In the genomic region with DNA sequence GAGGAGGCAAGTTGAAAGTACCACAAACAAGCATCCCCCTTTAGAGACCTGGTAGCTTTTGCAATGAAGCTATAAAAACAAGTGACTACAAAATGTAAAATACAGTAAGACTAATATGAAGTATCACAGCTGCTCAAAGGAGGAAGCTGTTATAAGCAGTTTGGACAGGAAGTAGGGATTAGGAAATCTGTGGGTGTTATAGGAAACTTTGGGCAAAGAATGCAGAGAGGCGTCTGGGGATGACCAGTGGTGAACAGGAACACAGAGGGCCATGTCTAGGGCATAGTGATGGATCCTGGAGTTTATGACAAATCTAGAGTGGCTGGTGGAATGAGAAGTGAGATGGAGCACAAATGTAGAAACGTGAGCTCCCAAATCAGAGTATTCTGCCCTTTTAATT, we compare ENCODE assay signal across 27 mouse cellular contexts. TPM values are rescaled to one million over a fixed set of nuclear protein-coding genes. Genes with fewer than 3 reads are reported as not detected.
DNase-seq lines count a peak whose midpoint lies in the region; ATAC-seq and TF ChIP-seq lines count a peak whose summit lies in the region.
"Had no signal": no experiment of that assay in that cellular context is flagged by ENCODE, and none has a peak within 500 bp of the region (broad histone marks: within the 10 kb centered on the region; RNA-seq: fewer than 3 reads in every experiment).

No protein-coding gene starts in this region.

- no peak overlapping the region for H3K27ac ChIP-seq in liver, embryonic 15.5 days (replicated peaks)
- no peak overlapping the region for H3K27ac ChIP-seq in liver, embryonic 12.5 days
- no peak overlapping the region for H3K27ac ChIP-seq in MEL (ENCODE audit: control insufficient read depth, low read depth, low read length)
- H3K27ac ChIP-seq: forebrain, embryonic 10.5 days; heart, embryonic 13.5 days; hindbrain, postnatal 0 days; layer of hippocampus, adult 2 months; limb, embryonic 15.5 days had no signal

- H3K4me1 ChIP-seq in liver, embryonic 15.5 days (replicated peaks), result peaks cover 5% of the 10 kb centered on the region
- peaks cover 7% of the 10 kb centered on the region; the same call in 1 of the 2 replicates for H3K4me1 ChIP-seq in liver, embryonic 12.5 days
- H3K4me1 ChIP-seq in MEL (ENCODE audit: control insufficient read depth in 1 of 2, insufficient read depth in 2 of 2, low read length in 2 of 2), result peaks cover 8 to 12% of the 10 kb centered on the region in 2 experiments
- H3K4me1 ChIP-seq: forebrain, embryonic 10.5 days; heart, embryonic 13.5 days; limb, embryonic 15.5 days had no signal

- no peak overlapping the region for H3K4me3 ChIP-seq in liver, embryonic 15.5 days (replicated peaks)
- H3K4me3 ChIP-seq in liver, embryonic 12.5 days, result no peak overlapping the region
- no peak overlapping the region for H3K4me3 ChIP-seq in MEL (ENCODE audit: control insufficient read depth in 1 of 2, insufficient read depth in 1 of 2, low read depth in 2 of 2, low read length in 2 of 2)
- H3K4me3 ChIP-seq: forebrain, embryonic 10.5 days; heart, embryonic 13.5 days; layer of hippocampus, adult 2 months; limb, embryonic 15.5 days had no signal

- peak; percentile 44; the same call in 1 of the 2 replicates for ATAC-seq in liver, embryonic 15.5 days (ENCODE audit: insufficient read depth)
- no peak for ATAC-seq in liver, embryonic 12.5 days
- ATAC-seq in common myeloid progenitor, adult 5-6 weeks (replicated peaks; ENCODE audit: low read depth, poor library complexity, severe bottlenecking), result peak; percentile 69
- peak; percentile 83 for ATAC-seq in megakaryocyte progenitor cell, adult 5-6 weeks (replicated peaks; ENCODE audit: poor library complexity)
- ATAC-seq: forebrain, postnatal 0 days; hindbrain, postnatal 0 days; intestine, postnatal 0 days; midbrain, embryonic 16.5 days; Patski had no signal

- DNase-seq in MEL (ENCODE audit: low read depth, low spot score), result no peak
- no peak for DNase-seq in urinary bladder, postnatal 10 days (ENCODE audit: low spot score)
- no peak for DNase-seq in heart, postnatal 36 days
- DNase-seq: adrenal gland, postnatal 10 days; cerebellum, adult 11-12 months; cerebellum, postnatal 36 days; forebrain, postnatal 0 days; heart, postnatal 4 days; kidney, postnatal 14 days; layer of hippocampus, postnatal 36 days; right cerebral cortex, postnatal 14 days had no signal

- H3K79me2 ChIP-seq in MEL (ENCODE audit: control insufficient read depth, insufficient read depth, low read length, poor library complexity), result no peaks in the 10 kb centered on the region

- no peaks in the 10 kb centered on the region for H3K27me3 ChIP-seq in liver, embryonic 15.5 days
- no peaks in the 10 kb centered on the region; the same call in 1 of the 2 replicates for H3K27me3 ChIP-seq in liver, embryonic 12.5 days (replicated peaks)
- no peaks in the 10 kb centered on the region for H3K27me3 ChIP-seq in MEL (ENCODE audit: control insufficient read depth in 1 of 2, insufficient read depth in 2 of 2, low read length in 2 of 2)
- H3K27me3 ChIP-seq: heart, embryonic 13.5 days; limb, embryonic 15.5 days; Patski had no signal

- intact Hi-C loops in heart, postnatal 36 days (cut with DNase I), result no loop called here

- no peak overlapping the region for H3K9ac ChIP-seq in liver, embryonic 15.5 days
- no peak overlapping the region for H3K9ac ChIP-seq in liver, embryonic 12.5 days
- H3K9ac ChIP-seq in MEL (ENCODE audit: control insufficient read depth, low read depth, low read length, poor library complexity, severe bottlenecking), result no peak overlapping the region
- H3K9ac ChIP-seq: forebrain, postnatal 0 days; heart, embryonic 13.5 days; limb, embryonic 15.5 days had no signal

- H3K4me2 ChIP-seq in liver, embryonic 15.5 days, result no peak overlapping the region
- H3K4me2 ChIP-seq in liver, embryonic 12.5 days, result no peak overlapping the region
- H3K4me2 ChIP-seq: heart, embryonic 13.5 days; limb, embryonic 15.5 days had no signal

- H3K36me3 ChIP-seq in liver, embryonic 15.5 days (replicated peaks), result no peaks in the 10 kb centered on the region
- no peaks in the 10 kb centered on the region for H3K36me3 ChIP-seq in liver, embryonic 12.5 days
- peaks cover 0 to 9% of the 10 kb centered on the region in 2 experiments; a peak in 2 of 4 replicates for H3K36me3 ChIP-seq in MEL (ENCODE audit: control insufficient read depth in 1 of 2, insufficient read depth in 2 of 2, low read length in 2 of 2)
- H3K36me3 ChIP-seq: forebrain, embryonic 10.5 days; heart, embryonic 13.5 days; limb, embryonic 15.5 days had no signal

- TF ChIP-seq RAD21 in MEL (IDR thresholded peaks at IDR 0.05; ENCODE audit: low read depth, low read length), result no peak

- peak in 1 of 2 experiments; percentile 30; a peak in 1 of 4 replicates for TF ChIP-seq EP300 in MEL (IDR thresholded peaks at IDR 0.05; ENCODE audit: low read depth in 1 of 2, low read length in 2 of 2)

- 28% methylated on average over 2 of the region's 2 CpGs for WGBS in liver, embryonic 15.5 days (ENCODE audit: insufficient replicate concordance)
- 38% methylated on average over 2 of the region's 2 CpGs for WGBS in liver, embryonic 12.5 days (ENCODE audit: insufficient replicate concordance)

- TF ChIP-seq POLR2A in MEL (IDR thresholded peaks at IDR 0.05; ENCODE audit: control insufficient read depth in 1 of 2, insufficient read depth in 1 of 2, low read depth in 1 of 2, low read length in 2 of 2, poor library complexity in 1 of 2), result no peak

- no peak for TF ChIP-seq CTCF in MEL (IDR thresholded peaks at IDR 0.05 in 2 of 3, conservative IDR thresholded peaks at IDR 0.05 in 1 of 3; ENCODE audit: control insufficient read depth in 1 of 3, insufficient read depth in 1 of 3, low read depth in 2 of 3, low read length in 3 of 3, poor library complexity in 1 of 3, severe bottlenecking in 1 of 3)

- H3K9me3 ChIP-seq in liver, embryonic 15.5 days (replicated peaks), result no peaks in the 10 kb centered on the region
- no peaks in the 10 kb centered on the region for H3K9me3 ChIP-seq in liver, embryonic 12.5 days (replicated peaks)
- H3K9me3 ChIP-seq in MEL (replicated peaks; ENCODE audit: insufficient read depth, low read length), result no peaks in the 10 kb centered on the region
- H3K9me3 ChIP-seq: forebrain, embryonic 10.5 days; heart, embryonic 13.5 days; limb, embryonic 15.5 days had no signal

TF ChIP-seq in MEL, 35 proteins besides CTCF, POLR2A, EP300 and RAD21:
- TF ChIP-seq MYB (IDR thresholded peaks at IDR 0.05; ENCODE audit: low read depth, low read length), result 0 out of 2 replicates have a peak, but pooled peaks have one; percentile 11
- no peak for TF ChIP-seq MAFK (IDR thresholded peaks at IDR 0.05; ENCODE audit: borderline replicate concordance, low read depth, low read length)
- no peak for TF ChIP-seq TCF12 (IDR thresholded peaks at IDR 0.05; ENCODE audit: low read depth, low read length)

RNA-seq across cellular contexts. Expression of a gene that starts 31.8 kb away (rescaled TPM):
- polyA plus RNA-seq in liver, embryonic 15.5 days (2015; fragmentation: Nextera tagmentation; extraction: Ambion mirVana), result 0.16 and 0.18 TPM in 2 replicates
- 0.05 TPM in 1 of 2 replicates, not detected in the other for polyA plus RNA-seq in liver, embryonic 12.5 days (2016; fragmentation: Nextera tagmentation; extraction: Ambion mirVana)
- not detected in 2 replicates for total RNA-seq in MEL (2012; rRNA removed)
- polyA plus RNA-seq in MEL (2012; ENCODE audit: insufficient read depth in 1 of 2, insufficient read length in 2 of 2, low read depth in 1 of 2, low replicate concordance in 2 of 2, missing spikeins in 1 of 2), result not detected
- total RNA-seq in common myeloid progenitor, adult 5-6 weeks (2017), result not detected in 2 replicates
- 0.42 and 0.49 TPM in 2 replicates for total RNA-seq in megakaryocyte progenitor cell, adult 5-6 weeks (2015)
- 0.42 and 0.57 TPM in 2 replicates for total RNA-seq in megakaryocyte progenitor cell, adult 5-6 weeks (2017)
- total RNA-seq in heart, postnatal 36 days (2021), result not detected
- total RNA-seq: gastrocnemius, adult 18-20 months; gastrocnemius, postnatal 4 days; heart, postnatal 4 days; hindbrain, postnatal 0 days; layer of hippocampus, adult 2 months; layer of hippocampus, postnatal 36 days; left cerebral cortex, postnatal 25 days; megakaryocyte-erythroid progenitor cell, adult 5-6 weeks had no signal
- polyA plus RNA-seq: forebrain, embryonic 10.5 days; forebrain, postnatal 0 days; hindbrain, postnatal 0 days; limb, embryonic 15.5 days; midbrain, embryonic 16.5 days; Patski had no signal

RNA-seq across cellular contexts. Expression of a gene that starts 48.2 kb away (rescaled TPM):
- 6.1 and 6.4 TPM in 2 replicates for polyA plus RNA-seq in liver, embryonic 15.5 days (2015; fragmentation: Nextera tagmentation; extraction: Ambion mirVana)
- 1.9 TPM in 2 replicates for polyA plus RNA-seq in liver, embryonic 12.5 days (2016; fragmentation: Nextera tagmentation; extraction: Ambion mirVana)
- 6.2 and 10.8 TPM in 2 replicates for total RNA-seq in MEL (2012; rRNA removed)
- 1 to 10 TPM in 1 of 2 experiments, not detected in 1; 4.1 TPM for polyA plus RNA-seq in MEL (2012; ENCODE audit: insufficient read depth in 1 of 2, insufficient read length in 2 of 2, low read depth in 1 of 2, low replicate concordance in 2 of 2, missing spikeins in 1 of 2)
- 47.1 and 48.6 TPM in 2 replicates for total RNA-seq in common myeloid progenitor, adult 5-6 weeks (2017)
- 75.3 and 101 TPM in 2 replicates for total RNA-seq in megakaryocyte progenitor cell, adult 5-6 weeks (2015)
- total RNA-seq in megakaryocyte progenitor cell, adult 5-6 weeks (2017), result 102 and 119 TPM in 2 replicates
- total RNA-seq in heart, postnatal 36 days (2021), result 1 to 10 TPM; 1.2 to 1.7 TPM
- total RNA-seq: hindbrain, postnatal 0 days had no signal
- polyA plus RNA-seq: midbrain, embryonic 16.5 days; Patski had no signal
